Mouse (Mus musculus) CD4-positive helper T cell, adult 2 months (primary cell): Measurements from ENCODE around the gene Cdh13.
A peak's percentile ranks its signal among the peaks of the same experiment; 100 is the strongest.

ENCODE experiments used
- DNase-seq: peaks from one replicate; pipeline ENCODE4 v3.0.0-alpha.2; 2012; ENCODE audit warnings: low read depth, missing footprints, low spot score

The Cdh13 gene

GRCm38 (mm10) chr8:118796491-118796890 is 513.0 kb downstream of the Cdh13 start:
- no peak for DNase-seq

GRCm38 (mm10) chr8:118797127-118797526 is 513.6 kb downstream of the Cdh13 start:
- DNase-seq: no peak

- no peak for DNase-seq
These were observed 519.6 kb downstream of the Cdh13 start for GRCm38 (mm10) chr8:118803168-118803567.

GRCm38 (mm10) chr8:118809660-118810059 is 526.1 kb downstream of the Cdh13 start:
- DNase-seq: no peak

GRCm38 (mm10) chr8:118815055-118815454 is 531.5 kb downstream of the Cdh13 start:
- DNase-seq: no peak

GRCm38 (mm10) chr8:118826761-118827160 is 543.2 kb downstream of the Cdh13 start:
- no peak for DNase-seq

- DNase-seq: no peak
These were observed 544.2 kb downstream of the Cdh13 start for GRCm38 (mm10) chr8:118827726-118828125.

- DNase-seq: peak; percentile 39
These were observed 546.8 kb downstream of the Cdh13 start for GRCm38 (mm10) chr8:118830291-118830690.

- DNase-seq: no peak
These were observed 547.5 kb downstream of the Cdh13 start for GRCm38 (mm10) chr8:118831026-118831425.

- no peak for DNase-seq
These were observed 555.3 kb downstream of the Cdh13 start for GRCm38 (mm10) chr8:118838801-118839200.

GRCm38 (mm10) chr8:118845690-118846089 is 562.2 kb downstream of the Cdh13 start:
- DNase-seq: no peak

- no peak for DNase-seq
These were observed 564.5 kb downstream of the Cdh13 start for GRCm38 (mm10) chr8:118848021-118848420.

GRCm38 (mm10) chr8:118849515-118849914 is 566.0 kb downstream of the Cdh13 start:
- no peak for DNase-seq

GRCm38 (mm10) chr8:118850381-118850780 is 566.8 kb downstream of the Cdh13 start:
- peak; percentile 9 for DNase-seq

- DNase-seq: no peak
These were observed 567.8 kb downstream of the Cdh13 start for GRCm38 (mm10) chr8:118851361-118851760.

- DNase-seq: no peak
These were observed 569.3 kb downstream of the Cdh13 start for GRCm38 (mm10) chr8:118852861-118853260.

- DNase-seq: no peak
These were observed 571.1 kb downstream of the Cdh13 start for GRCm38 (mm10) chr8:118854656-118855055.

- DNase-seq: no peak
These were observed 582.8 kb downstream of the Cdh13 start for GRCm38 (mm10) chr8:118866332-118866731.

GRCm38 (mm10) chr8:118870711-118871110 is 587.2 kb downstream of the Cdh13 start:
- no peak for DNase-seq

GRCm38 (mm10) chr8:118879939-118880825 is 596.6 kb downstream of the Cdh13 start:
- no peak for DNase-seq

GRCm38 (mm10) chr8:118884296-118884695 is 600.8 kb downstream of the Cdh13 start:
- DNase-seq: no peak

GRCm38 (mm10) chr8:118884988-118885387 is 601.5 kb downstream of the Cdh13 start:
- DNase-seq: no peak

GRCm38 (mm10) chr8:118902402-118902801 is 618.9 kb downstream of the Cdh13 start:
- DNase-seq: no peak
